Mouse (Mus musculus) G1E-ER4 (cell line): ENCODE measurements around the gene B4galnt2. TPM values are rescaled to one million over a fixed set of nuclear protein-coding genes. Genes with fewer than 3 reads are reported as not detected.

ENCODE experiments used
- GATA1 ChIP-seq: IDR thresholded peaks from one replicate; pipeline ENCODE4 v1.8.0; 2012; ENCODE audit warnings: low read length, inconsistent platforms
- polyA plus RNA-seq: library from polyadenylated mRNA; stranded (reverse); fragments of >175 nt; gene quantifications from 2 replicates; pipeline ENCODE4 v1.2.3, GENCODE M21; 2012

Gene B4galnt2
- polyA plus RNA-seq: not detected in 2 replicates

- TF ChIP-seq GATA1: no peak
Observed at GRCm38 (mm10) chr11:95914571-95914991, at the start of gene B4galnt2. Gene B4galnt2 (minus strand): TSS chr11:95914891.

GRCm38 (mm10) chr11:95963304-95963703 is 48.6 kb upstream of the B4galnt2 start:
- no peak for TF ChIP-seq GATA1

DNA sequence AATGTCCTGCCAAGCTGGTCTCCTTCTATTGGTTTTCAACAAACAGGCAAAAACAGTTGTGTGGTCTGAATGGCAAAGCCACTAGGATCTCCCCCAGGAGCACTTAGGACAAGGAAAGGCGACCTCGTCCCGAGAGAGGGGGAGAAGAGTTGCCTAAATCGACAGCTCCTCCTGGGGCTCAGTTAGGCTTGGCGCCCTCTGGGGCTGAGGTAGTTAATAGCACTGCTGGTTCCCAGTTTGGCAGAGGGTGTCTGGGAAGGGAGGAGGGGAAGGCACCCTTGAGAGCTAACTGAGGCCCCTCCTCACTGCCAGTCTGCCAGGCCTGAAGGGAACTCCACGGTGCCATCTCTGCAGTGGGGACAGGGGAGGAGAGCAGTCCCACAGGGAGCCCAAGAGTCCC is 44.5 kb upstream of the B4galnt2 start:
- no peak for TF ChIP-seq GATA1

- no peak for TF ChIP-seq GATA1
Observed at GRCm38 (mm10) chr11:95958251-95958650, 43.6 kb upstream of the B4galnt2 start.

DNA sequence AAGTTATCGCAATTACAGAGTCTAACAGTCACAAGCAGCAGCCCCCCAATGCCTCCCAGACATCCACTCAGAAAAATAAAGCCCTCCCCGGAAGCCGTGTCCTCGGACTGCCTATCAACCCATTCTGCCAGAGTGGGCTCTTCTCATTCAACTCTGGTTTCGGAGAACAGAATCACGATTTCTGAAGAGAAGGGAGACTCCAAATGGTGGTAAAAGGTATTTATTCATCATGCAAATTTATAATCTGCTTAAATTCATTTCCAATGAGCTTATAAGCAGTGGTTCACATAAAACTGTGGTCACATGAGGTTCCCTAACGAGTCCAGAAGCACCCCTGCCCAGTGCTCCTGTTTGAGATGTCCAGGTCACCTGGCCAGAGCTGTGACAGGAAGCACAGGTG is 42.7 kb upstream of the B4galnt2 start:
- TF ChIP-seq GATA1: no peak

DNA sequence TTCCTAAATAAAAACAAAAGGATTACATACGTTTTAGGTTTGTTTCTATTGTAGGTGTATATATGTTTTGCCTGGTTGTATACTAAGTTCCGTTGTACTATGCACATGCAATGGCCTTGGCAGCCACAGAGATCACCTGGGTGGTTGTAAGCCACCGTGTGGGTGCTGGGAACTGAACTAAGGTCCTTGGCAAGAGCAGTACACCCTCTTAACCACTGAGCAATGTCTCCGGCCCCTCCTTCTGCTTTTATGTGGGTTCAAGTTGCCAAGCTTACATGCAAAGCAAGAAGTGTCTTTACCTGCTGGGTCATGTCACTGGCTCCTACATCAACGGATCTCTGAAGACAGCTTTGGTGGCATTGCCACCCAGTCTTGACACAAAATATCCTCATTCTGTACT is 38.6 kb upstream of the B4galnt2 start:
- TF ChIP-seq GATA1: no peak

DNA sequence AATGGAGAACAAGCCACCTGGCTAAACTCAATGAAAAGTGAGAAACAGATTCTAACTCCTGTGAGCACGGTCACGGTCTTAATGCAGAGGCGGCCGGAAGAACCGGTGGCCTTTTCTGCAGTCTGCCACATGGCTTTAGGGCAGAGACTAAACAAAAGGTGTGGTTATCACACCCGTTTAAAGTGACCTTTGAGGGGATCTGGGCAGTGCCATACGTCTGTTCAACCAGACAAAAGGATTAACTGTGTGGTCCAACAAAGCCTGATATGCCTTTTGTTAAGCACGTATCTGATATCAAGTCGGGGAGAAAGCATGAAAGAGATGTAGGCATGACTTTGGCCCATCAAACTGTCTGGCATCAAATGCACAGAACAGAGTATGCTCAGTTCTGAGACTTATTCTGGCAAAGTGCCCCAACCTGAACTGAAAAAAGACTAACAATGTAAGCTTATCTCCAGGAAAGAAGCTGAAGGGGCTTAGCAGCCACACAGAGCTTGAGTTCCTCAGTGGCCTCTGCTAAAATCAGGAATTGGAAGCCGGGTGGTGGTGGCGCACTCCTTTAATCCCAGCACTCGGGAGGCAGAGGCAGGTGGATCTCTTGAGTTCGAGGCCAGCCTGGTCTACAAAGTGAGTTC is 31.3 kb upstream of the B4galnt2 start:
- no peak for TF ChIP-seq GATA1

GRCm38 (mm10) chr11:95939828-95940507 is 25.3 kb upstream of the B4galnt2 start:
- TF ChIP-seq GATA1: no peak

DNA sequence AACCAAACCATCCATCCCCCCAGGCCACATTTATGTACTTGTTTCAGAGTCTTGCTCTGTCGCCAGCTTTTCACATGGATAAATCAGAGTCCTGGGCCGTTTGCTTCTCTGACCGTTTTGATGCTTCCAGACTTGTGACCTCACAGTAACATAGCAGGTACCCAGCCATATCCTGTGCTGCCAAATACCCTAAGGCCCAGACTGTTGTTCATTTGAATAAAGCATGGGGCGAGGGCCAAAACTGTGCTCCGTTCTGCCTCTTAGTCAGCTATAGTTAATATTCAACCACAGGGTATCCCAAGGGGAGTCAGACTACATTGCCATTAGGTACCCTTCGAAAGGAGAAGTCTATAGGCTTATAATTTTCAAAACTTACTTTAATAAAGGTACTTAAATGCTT is 21.7 kb upstream of the B4galnt2 start:
- TF ChIP-seq GATA1: no peak

GRCm38 (mm10) chr11:95926398-95926797 is 11.7 kb upstream of the B4galnt2 start:
- no peak for TF ChIP-seq GATA1

DNA sequence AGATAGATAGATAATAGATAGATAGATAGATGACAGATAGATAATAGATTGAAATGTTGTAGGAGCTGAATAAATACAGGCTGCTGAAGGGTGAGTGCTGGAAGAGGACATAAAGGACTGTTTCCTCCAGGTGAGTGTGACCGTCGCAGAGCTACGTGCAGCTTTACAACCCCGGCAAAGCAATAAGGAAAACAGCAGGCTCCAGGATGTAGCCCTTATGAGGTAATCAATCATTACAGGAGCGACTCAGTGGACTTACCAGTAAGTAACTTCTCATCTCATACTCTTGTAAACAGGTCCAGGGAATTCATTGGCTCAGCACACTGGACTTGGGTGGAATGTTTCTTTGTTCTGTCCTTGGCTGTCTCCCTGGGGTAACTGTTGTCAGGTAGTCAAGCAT is 11.3 kb upstream of the B4galnt2 start:
- no peak for TF ChIP-seq GATA1

DNA sequence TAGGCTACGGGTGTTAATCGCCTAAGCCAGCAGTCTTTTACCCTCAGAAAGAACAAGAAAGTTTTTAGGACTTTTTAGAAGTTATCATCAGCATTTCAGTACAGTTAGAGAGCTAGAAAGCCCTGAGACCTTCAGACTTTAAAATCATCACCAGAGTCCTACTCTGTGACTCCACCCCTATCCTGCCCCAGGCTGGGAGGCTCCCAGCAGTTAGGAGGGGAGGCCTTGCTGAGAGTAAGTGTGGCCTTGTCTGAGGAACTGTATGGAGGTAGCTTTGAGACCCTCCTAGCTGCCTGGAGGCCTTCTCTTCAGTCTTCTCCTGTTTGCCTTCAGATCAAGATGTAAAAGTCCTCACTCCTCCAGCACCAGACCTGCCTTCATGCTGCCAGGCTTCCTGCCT is 9.5 kb upstream of the B4galnt2 start:
- TF ChIP-seq GATA1: no peak

DNA sequence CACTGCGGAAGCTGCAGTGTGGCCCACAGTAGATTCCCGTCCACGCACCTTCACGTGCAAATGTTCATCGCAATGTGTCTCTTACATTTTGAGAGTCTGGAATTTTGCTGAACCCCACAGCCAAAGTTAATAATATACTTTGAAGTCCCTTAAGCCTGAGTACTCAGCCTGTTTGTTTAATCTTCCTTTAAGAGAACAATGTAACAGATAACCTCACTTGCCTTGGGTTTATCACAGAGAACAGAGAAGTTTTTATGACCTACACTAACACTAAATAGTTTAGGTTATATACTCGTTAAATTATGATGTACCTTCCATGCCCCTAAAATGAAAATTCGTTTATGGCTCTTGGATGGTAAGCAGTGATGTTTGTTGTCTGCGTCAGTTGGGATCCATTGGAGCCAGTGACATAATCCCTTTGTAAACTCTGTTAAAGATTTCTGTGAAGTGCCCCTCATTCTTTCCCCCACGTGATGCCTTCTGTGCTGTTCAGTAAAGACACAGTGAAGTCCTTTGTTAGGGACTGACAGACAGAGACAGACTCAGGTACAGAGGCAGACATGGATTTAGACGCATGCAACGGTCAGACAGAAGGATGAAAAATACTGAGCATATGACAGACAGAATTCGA is 7.4 kb upstream of the B4galnt2 start:
- TF ChIP-seq GATA1: no peak

DNA sequence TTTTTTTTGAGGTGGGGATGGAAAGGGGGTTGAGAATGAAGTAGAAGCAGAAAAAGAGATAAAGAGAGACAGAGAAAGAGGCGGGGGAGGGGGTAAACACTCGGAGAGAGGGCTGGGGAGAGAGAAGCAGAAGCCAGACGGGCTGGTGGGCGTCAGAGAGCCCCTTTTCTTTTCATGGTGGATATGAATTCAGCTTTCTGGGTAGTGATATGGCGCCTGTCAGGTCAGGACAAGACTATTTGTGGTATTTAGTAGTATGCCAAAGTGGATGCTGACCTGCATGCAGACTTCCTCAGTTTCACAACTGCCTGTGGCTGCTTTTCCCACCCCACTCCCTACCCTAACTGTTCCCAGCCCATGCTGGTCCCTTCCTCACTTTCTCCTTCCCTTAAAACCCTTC is 1.7 kb upstream of the B4galnt2 start:
- TF ChIP-seq GATA1: no peak

- no peak for TF ChIP-seq GATA1
Observed at GRCm38 (mm10) chr11:95915006-95915710, 467 bp upstream of the B4galnt2 start.

DNA sequence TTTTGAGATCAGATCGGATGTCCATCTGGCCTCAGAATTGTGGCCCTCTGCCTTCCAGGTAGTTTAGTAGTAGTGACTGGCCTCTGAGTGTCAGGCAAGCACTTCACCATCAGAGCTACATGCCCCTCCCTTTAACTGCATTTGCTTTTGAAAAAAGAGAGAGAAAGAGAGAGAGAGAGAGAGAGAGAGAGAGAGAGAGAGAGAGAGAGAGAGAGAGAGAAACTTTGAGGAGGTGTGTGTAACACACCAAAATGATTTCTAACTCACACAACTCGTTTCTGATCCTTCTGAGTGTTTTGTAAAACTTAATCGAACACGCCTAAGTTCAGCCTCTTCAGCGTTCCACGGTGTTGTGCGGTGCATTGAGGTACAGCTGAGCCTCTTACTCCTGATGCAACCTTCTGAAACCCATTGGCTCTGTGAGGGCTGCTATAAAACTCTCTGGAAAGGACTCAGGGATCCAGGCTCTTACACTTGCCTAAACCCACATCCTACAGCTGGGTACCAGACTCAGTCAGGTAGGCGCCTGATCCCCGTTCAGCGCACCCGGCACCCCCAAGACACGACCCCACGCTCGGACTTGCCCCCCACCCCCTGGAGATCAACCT is 628 bp downstream of the B4galnt2 start:
- no peak for TF ChIP-seq GATA1
